Mouse (Mus musculus): ENCODE measurements around the gene Mmd. TPM values are rescaled to one million over a fixed set of nuclear protein-coding genes. Genes with fewer than 3 reads are reported as not detected.

The Mmd gene
- polyA plus RNA-seq (2014; fragmentation: Nextera tagmentation; extraction: Ambion mirVana): 25.5 and 25.6 TPM in 2 replicates

DNA sequence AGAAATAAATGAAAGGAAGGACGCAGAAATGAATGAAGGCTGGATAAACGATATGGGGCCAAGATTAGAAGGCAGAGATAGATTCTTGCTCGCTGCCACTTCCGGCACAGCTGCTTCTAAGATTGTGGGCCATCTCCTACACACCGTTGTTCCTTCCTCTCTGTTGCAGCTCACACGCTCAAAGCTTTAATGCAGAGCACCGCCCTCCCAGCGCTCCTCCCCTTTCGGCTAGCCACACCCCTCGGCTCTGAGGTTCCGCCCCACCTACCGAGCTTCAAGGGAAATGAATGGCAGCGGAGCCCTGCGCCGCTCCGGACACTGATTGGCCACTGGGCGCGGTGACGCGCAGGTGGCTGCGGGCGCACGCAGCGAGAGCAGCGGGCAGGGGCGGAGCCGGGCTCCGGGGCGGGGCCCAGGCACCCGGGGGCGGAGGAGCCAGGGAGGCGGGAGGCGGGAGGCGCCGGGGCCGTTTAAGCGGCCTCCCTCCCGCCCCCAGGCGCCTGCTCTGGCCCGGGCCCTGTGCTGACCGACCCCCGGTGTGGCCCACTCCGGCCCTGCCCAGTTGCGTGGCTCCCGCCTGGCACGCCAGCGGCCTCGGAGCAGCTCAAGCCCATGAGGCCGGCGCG lies at the start of gene Mmd:
Gene Mmd (plus strand): TSS at position 432 of the 626 bp plus-strand sequence.
- H3K9ac ChIP-seq (ENCODE audit: low read depth, low read length): peak within 1 kb of the TSS; percentile 91
- H3K4me3 ChIP-seq (ENCODE audit: low read length): peak within 1 kb of the TSS; percentile 79
- no peaks in the 10 kb centered on the region for H3K27me3 ChIP-seq (ENCODE audit: control insufficient read depth, insufficient read depth, low read length)
- H3K9me3 ChIP-seq (ENCODE audit: control insufficient read depth, low read length): no peaks in the 10 kb centered on the region
- peak within 1 kb of the TSS; percentile 56 for H3K4me2 ChIP-seq (replicated peaks; ENCODE audit: low read depth, low read length)
- no peaks in the 10 kb centered on the region for H3K36me3 ChIP-seq (ENCODE audit: control insufficient read depth, insufficient read depth, low read length)
- ATAC-seq (ENCODE audit: low FRiP score, low TSS enrichment): peak; percentile 99
- peak within 1 kb of the TSS; percentile 80 for H3K27ac ChIP-seq (ENCODE audit: low read depth, low read length)
- peaks cover 7% of the 10 kb centered on the region; the same call in 1 of the 2 replicates for H3K4me1 ChIP-seq (ENCODE audit: control insufficient read depth, insufficient read depth, low read length)
- WGBS: under 1% methylated on average over 40 of the region's 51 CpGs

DNA sequence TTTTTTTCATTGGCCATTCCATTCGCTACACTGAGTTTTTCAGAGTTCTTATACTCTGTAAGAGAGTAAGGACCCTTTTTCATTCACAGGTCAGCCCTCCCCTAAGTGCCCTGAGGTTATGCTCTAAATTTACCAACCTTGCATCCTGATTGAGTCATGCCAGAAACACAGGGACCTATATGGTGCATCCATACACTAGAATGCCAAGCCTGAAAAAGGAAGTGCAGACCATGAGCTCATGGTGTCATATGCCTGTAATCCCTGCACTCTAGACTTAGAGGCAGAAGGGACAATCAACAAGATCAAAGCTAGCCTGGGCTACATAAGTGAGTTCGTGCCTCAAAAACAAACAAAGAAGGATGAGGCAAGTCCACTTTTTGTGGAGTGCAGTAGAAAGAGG lies 48.4 kb upstream of the Mmd start:
- no peaks in the 10 kb centered on the region for H3K27me3 ChIP-seq (ENCODE audit: control insufficient read depth, insufficient read depth, low read length)
- WGBS: 88% methylated on average over 2 of the region's 2 CpGs
- H3K4me1 ChIP-seq (ENCODE audit: control insufficient read depth, insufficient read depth, low read length): no peaks in the 10 kb centered on the region

DNA sequence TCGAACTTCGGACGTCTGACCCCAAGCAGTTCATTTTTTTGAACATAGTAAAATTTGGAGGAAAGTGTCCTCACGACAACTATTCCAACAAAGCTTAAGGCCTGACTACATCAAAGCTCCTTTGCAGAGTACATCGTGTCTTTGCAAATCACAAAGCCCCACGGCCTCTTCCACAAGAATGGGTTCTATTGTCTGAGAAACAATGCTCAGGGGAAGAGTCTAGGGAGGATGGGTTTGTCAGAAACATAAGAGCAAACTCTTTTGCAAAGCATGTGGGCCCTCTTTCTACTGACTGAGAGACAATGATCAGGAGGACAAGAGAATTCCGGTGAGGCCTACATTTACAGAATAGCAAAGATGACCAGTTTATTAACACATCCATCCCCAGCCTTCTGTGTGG lies 35.0 kb upstream of the Mmd start:
- no peak overlapping the region for H3K4me3 ChIP-seq (ENCODE audit: low read length)
- no peak overlapping the region for H3K9ac ChIP-seq (ENCODE audit: low read depth, low read length)
- H3K4me1 ChIP-seq (ENCODE audit: control insufficient read depth, insufficient read depth, low read length): no peaks in the 10 kb centered on the region
- H3K27ac ChIP-seq (ENCODE audit: low read depth, low read length): no peak overlapping the region
- H3K9me3 ChIP-seq (ENCODE audit: control insufficient read depth, low read length): no peaks in the 10 kb centered on the region
- H3K36me3 ChIP-seq (ENCODE audit: control insufficient read depth, insufficient read depth, low read length): no peaks in the 10 kb centered on the region
- H3K27me3 ChIP-seq (ENCODE audit: control insufficient read depth, insufficient read depth, low read length): no peaks in the 10 kb centered on the region
- 86% methylated on average over 7 of the region's 7 CpGs for WGBS
- no peak overlapping the region for H3K4me2 ChIP-seq (replicated peaks; ENCODE audit: low read depth, low read length)
- no peak for ATAC-seq (ENCODE audit: low FRiP score, low TSS enrichment)

More for the DNA sequence above, 48.4 kb upstream of the Mmd start:
- ATAC-seq (ENCODE audit: low FRiP score, low TSS enrichment): no peak
- Histone ChIP-seq H3K9me3 (ENCODE audit: control insufficient read depth, low read length) (no peaks in the 10 kb centered on the region), H3K4me2 (replicated peaks; ENCODE audit: low read depth, low read length) (no peak overlapping the region), H3K27ac (ENCODE audit: low read depth, low read length) (no peak overlapping the region), H3K9ac (ENCODE audit: low read depth, low read length) (no peak overlapping the region), H3K4me3 (ENCODE audit: low read length) (no peak overlapping the region), H3K36me3 (ENCODE audit: control insufficient read depth, insufficient read depth, low read length) (no peaks in the 10 kb centered on the region)

DNA sequence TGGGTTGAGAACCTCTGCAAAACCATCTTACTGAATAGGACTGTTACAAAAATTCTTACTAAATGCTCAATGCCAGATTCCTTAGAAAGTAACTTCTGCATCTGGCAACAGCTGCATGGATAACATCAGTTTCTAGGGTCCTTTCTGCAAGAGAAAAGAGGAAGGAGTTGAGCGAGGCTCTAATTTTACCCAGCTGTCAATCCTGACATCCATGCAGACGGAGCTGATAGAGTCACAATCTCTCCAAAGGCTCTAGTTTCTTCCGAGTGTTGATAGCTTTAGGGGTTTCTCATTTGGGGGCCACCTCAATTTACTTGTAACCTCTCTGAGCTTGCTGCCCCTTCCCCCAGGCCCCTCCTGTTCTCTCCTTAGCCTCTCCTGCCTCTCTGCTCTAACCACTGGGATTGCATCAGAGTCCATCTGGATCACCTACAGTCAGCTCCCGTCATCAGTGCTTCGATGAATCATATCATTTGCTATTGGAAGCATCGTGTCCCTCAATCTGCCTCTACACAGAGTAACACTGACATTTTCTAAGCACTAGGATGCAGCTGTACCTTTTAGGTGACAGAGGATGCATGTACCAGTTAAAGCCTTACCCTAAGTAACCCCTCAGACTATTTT lies 29.1 kb upstream of the Mmd start:
- Histone ChIP-seq H3K9ac (ENCODE audit: low read depth, low read length) (no peak overlapping the region), H3K36me3 (ENCODE audit: control insufficient read depth, insufficient read depth, low read length) (no peaks in the 10 kb centered on the region), H3K27me3 (ENCODE audit: control insufficient read depth, insufficient read depth, low read length) (no peaks in the 10 kb centered on the region), H3K9me3 (ENCODE audit: control insufficient read depth, low read length) (no peaks in the 10 kb centered on the region), H3K4me2 (replicated peaks; ENCODE audit: low read depth, low read length) (no peak overlapping the region), H3K4me1 (ENCODE audit: control insufficient read depth, insufficient read depth, low read length) (no peaks in the 10 kb centered on the region), H3K4me3 (ENCODE audit: low read length) (no peak overlapping the region), H3K27ac (ENCODE audit: low read depth, low read length) (no peak overlapping the region)
- WGBS: 69% methylated on average over 6 of the region's 6 CpGs
- no peak for ATAC-seq (ENCODE audit: low FRiP score, low TSS enrichment)

DNA sequence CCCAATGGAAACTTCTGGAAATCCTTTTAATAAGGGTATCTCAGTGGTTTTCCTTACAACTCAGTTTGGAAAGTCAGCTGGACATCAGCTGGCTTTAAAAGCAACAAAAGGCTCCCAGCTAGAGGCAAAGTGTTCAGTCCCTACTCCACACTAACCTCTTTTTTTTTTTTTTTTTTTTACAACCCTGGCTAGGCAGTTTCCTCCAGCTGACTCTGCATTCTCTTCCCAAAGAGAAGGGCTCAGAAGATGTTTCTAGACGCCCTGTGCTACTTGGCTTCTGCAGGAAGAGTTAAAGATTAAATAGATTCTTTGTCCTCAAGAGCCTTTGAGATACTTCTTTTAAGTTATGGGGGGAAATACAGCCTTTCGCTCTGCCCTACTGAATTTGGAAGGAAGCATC lies 28.5 kb upstream of the Mmd start:
- Histone ChIP-seq H3K9ac (ENCODE audit: low read depth, low read length) (no peak overlapping the region), H3K4me1 (ENCODE audit: control insufficient read depth, insufficient read depth, low read length) (no peaks in the 10 kb centered on the region), H3K9me3 (ENCODE audit: control insufficient read depth, low read length) (no peaks in the 10 kb centered on the region), H3K4me3 (ENCODE audit: low read length) (no peak overlapping the region), H3K27me3 (ENCODE audit: control insufficient read depth, insufficient read depth, low read length) (no peaks in the 10 kb centered on the region), H3K4me2 (replicated peaks; ENCODE audit: low read depth, low read length) (no peak overlapping the region), H3K36me3 (ENCODE audit: control insufficient read depth, insufficient read depth, low read length) (no peaks in the 10 kb centered on the region), H3K27ac (ENCODE audit: low read depth, low read length) (no peak overlapping the region)
- no peak for ATAC-seq (ENCODE audit: low FRiP score, low TSS enrichment)
- 27% methylated on average over 2 of the region's 2 CpGs for WGBS

DNA sequence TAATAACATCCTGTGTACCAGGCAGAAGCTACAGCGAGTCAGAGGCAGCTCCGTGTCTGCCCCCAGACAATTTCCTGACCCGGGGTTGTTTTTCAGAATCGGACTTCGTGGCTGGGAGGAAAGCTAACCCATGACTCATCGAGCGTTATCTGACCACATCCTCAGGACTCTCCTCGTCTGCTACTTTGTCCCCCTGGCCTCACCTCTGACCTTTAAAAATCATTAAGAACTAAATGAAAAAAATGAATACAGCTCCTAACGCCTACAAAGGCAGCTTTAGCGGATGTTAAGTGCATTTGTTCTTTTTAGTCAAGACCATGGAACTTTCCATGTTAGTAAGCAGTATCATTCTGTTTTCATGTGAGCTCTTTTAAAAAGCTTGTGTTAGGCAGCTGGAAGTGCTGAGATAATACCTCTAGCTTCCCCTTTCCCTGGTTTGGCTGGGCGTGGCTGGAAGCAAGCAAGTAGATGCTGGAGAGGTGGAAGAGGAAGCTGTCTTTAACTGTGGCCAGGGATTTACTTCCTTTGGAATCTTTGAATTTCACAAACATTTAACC lies 24.3 kb upstream of the Mmd start:
- Histone ChIP-seq H3K27ac (ENCODE audit: low read depth, low read length) (no peak overlapping the region), H3K4me2 (replicated peaks; ENCODE audit: low read depth, low read length) (no peak overlapping the region), H3K36me3 (ENCODE audit: control insufficient read depth, insufficient read depth, low read length) (no peaks in the 10 kb centered on the region), H3K9ac (ENCODE audit: low read depth, low read length) (no peak overlapping the region), H3K4me1 (ENCODE audit: control insufficient read depth, insufficient read depth, low read length) (0 out of 2 replicates have a peak, but pooled peaks cover under 1% of the 10 kb centered on the region), H3K9me3 (ENCODE audit: control insufficient read depth, low read length) (no peaks in the 10 kb centered on the region), H3K4me3 (ENCODE audit: low read length) (no peak overlapping the region), H3K27me3 (ENCODE audit: control insufficient read depth, insufficient read depth, low read length) (no peaks in the 10 kb centered on the region)
- ATAC-seq (ENCODE audit: low FRiP score, low TSS enrichment): no peak
- WGBS: 36% methylated on average over 11 of the region's 11 CpGs

DNA sequence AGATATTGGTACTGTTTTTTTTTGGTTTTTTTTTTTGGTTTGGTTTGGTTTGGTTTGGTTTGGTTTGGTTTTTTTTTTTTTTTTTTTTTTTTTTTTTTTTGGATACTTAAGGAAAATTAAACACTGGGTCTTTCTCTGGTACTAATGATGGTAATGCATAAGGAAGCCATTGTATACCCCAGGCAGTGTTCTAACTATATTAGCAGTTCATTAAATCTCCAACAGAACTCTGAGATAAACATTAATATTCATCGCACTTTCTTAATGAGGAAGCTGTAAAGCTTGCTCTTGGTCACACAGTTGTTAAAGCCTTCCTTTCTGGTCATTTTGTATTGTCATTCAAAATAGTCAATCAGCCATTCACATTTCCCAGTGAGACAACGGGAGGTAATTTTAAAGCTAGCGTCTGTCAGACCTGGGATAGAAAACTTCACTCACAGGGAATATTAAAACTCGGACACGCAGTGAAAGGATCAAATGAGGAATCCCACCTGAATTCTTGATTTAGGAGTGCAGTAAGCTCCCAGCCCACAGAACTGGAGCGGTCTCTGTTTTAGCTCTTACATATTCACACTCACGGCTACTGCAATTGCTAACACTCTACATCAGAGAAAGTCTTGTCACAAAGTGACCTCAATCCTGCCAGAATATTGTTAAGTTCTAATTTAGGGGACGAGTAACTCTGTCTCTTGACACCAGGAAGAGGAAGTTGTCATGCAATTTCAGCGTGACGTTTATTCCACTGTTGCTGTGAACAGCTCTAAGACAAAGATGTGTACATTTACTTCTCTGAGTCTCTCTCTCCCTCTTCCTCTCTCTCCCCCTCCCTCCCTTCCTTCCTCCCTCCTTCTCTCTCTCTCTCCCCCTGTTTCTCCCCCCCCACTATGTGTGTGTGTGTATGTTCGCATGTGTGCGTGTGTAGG lies 22.0 kb upstream of the Mmd start:
- H3K4me3 ChIP-seq (ENCODE audit: low read length): no peak overlapping the region
- no peaks in the 10 kb centered on the region for H3K36me3 ChIP-seq (ENCODE audit: control insufficient read depth, insufficient read depth, low read length)
- ATAC-seq (ENCODE audit: low FRiP score, low TSS enrichment): no peak
- no peak overlapping the region for H3K9ac ChIP-seq (ENCODE audit: low read depth, low read length)
- H3K4me2 ChIP-seq (replicated peaks; ENCODE audit: low read depth, low read length): no peak overlapping the region
- no peak overlapping the region for H3K27ac ChIP-seq (ENCODE audit: low read depth, low read length)
- H3K27me3 ChIP-seq (ENCODE audit: control insufficient read depth, insufficient read depth, low read length): no peaks in the 10 kb centered on the region
- no peaks in the 10 kb centered on the region for H3K9me3 ChIP-seq (ENCODE audit: control insufficient read depth, low read length)
- WGBS: 65% methylated on average over 12 of the region's 12 CpGs
- H3K4me1 ChIP-seq (ENCODE audit: control insufficient read depth, insufficient read depth, low read length): 0 out of 2 replicates have a peak, but pooled peaks cover 10% of the 10 kb centered on the region

DNA sequence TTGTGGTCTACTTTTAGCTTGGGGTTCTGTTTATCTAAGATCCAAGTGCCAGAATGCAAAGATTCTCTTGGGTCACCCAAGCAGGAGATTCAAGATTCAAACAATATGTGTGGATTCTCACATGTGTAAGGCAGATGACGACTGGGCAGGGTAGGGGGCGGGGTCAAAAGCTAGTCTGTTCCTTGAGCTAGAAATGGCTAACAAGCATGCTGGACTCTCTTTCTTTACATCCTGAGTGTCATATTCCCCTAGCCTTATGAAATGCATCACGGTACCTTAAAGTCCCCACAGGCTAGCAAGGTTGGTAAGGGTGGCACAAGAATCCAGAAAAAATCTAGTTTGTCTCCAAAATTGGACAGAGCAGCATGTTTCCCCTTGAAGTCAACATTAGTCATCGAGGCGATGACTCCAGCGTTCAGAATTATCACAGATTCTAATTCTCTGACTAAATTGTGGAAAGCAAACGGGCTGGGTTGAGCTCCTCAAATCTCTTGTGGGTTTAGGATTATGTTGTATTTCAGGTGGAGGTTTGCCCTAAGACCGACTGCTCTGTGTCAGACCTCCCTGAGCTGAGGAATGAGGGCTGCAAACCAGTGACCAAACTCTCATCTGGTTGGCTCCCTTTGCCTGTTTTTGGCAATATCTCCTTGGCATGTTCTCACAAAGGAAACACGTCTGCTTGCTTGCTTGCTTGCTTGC lies 20.9 kb upstream of the Mmd start:
- no peak for ATAC-seq (ENCODE audit: low FRiP score, low TSS enrichment)
- Histone ChIP-seq H3K9me3 (ENCODE audit: control insufficient read depth, low read length) (no peaks in the 10 kb centered on the region), H3K27ac (ENCODE audit: low read depth, low read length) (no peak overlapping the region), H3K36me3 (ENCODE audit: control insufficient read depth, insufficient read depth, low read length) (no peaks in the 10 kb centered on the region), H3K4me1 (ENCODE audit: control insufficient read depth, insufficient read depth, low read length) (0 out of 2 replicates have a peak, but pooled peaks cover 15% of the 10 kb centered on the region), H3K9ac (ENCODE audit: low read depth, low read length) (no peak overlapping the region), H3K4me3 (ENCODE audit: low read length) (no peak overlapping the region), H3K27me3 (ENCODE audit: control insufficient read depth, insufficient read depth, low read length) (no peaks in the 10 kb centered on the region), H3K4me2 (replicated peaks; ENCODE audit: low read depth, low read length) (no peak overlapping the region)
- 86% methylated on average over 9 of the region's 9 CpGs for WGBS

Measured in kidney, embryonic 14.5 days (tissue).